Mouse (Mus musculus): ENCODE data around the gene Med12l.
A peak's percentile ranks its signal among the peaks of the same experiment; 100 is the strongest.

The Med12l gene

DNA sequence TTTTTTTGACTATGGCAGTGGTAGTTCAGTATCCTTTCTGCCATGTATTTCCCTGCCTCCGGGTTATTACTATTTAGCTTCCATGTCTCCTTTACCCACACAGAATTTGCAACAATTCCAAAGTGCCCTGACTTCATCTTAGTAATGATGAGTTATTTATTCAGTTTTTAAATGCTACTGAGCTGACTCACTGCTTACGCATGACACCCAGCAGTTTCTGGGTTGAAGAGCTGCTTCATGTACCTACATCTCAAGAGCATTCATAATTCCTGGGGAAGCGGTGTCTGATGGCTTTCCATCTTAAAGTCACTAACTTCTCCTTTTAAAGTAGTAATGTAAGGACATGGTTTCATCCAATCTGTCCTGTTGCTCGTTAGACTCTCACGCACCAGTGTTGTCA lies 299.3 kb downstream of the Med12l start:
- no peak for DNase-seq (ENCODE audit: low spot score in 2 of 2)

GRCm38 (mm10) chr3:59305518-59305917 lies 299.9 kb downstream of the Med12l start:
- no peak for DNase-seq (ENCODE audit: low spot score in 2 of 2)

GRCm38 (mm10) chr3:59312610-59313009 lies 307.0 kb downstream of the Med12l start:
- no peak for DNase-seq (ENCODE audit: low spot score in 2 of 2)

GRCm38 (mm10) chr3:59316077-59316476 lies 310.5 kb downstream of the Med12l start:
- DNase-seq (ENCODE audit: low spot score in 2 of 2): no peak

DNA sequence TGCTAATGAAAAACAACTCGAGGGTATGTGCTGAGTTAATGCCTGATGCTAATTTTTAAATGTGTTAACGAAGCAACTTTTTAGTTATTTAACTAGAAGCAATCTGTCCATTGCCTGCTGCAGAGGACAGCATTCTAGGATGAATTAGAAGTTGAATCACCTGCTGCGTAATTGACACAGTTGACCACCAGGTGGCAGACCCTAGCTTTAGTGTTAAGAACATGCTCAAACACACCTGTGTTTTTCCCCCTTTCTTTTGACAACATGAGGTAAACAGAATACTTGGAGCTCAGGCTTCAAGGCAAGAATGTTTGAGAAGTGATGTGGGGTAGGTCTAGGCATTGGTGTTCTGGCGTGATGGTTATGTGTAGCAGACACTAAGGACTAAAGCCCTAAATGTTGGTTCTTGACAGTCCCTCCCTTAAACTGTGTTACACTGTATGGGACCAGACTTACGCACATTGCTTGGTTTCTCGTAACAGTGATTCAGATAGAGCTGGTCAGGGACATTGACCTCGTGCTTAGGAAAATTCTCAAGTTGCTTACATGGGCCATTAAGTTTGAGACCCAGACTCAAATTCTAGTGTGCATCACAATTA lies 315.8 kb downstream of the Med12l start:
- peak in 1 of 2 experiments; percentile 34 for DNase-seq (ENCODE audit: low spot score in 2 of 2)

- DNase-seq (ENCODE audit: low spot score in 2 of 2): no peak
These were observed 322.9 kb downstream of the Med12l start for GRCm38 (mm10) chr3:59328526-59328925.

GRCm38 (mm10) chr3:59341647-59342427 lies 336.2 kb downstream of the Med12l start:
- no peak for DNase-seq (ENCODE audit: low spot score in 2 of 2)

GRCm38 (mm10) chr3:59343026-59343425 lies 337.4 kb downstream of the Med12l start:
- no peak for DNase-seq (ENCODE audit: low spot score in 2 of 2)

- no peak for DNase-seq (ENCODE audit: low spot score in 2 of 2)
These were observed 338.7 kb downstream of the Med12l start, which contains the start of gene Igsf10 for GRCm38 (mm10) chr3:59344065-59344905. Igsf10 (minus strand) TSS chr3:59344394.

DNA sequence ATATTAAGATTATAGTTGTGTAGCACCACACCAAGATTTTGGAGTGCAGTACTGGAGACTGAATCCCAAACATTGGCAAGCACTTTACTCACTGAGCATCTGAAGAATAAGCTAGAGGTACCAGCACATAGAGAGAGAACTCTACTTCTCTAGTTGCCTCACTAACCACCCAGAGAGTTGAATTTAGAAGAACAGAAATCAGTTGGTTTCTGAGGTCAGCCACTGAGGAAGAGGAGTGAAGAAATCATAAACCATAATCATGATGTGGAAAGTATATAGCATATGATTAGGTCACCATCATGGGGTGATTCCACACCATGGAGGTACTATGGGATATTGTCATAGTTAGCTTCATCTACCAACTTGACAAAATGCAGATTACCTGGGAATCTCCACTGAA lies 346.1 kb downstream of the Med12l start:
- DNase-seq (ENCODE audit: low spot score in 2 of 2): no peak

DNA sequence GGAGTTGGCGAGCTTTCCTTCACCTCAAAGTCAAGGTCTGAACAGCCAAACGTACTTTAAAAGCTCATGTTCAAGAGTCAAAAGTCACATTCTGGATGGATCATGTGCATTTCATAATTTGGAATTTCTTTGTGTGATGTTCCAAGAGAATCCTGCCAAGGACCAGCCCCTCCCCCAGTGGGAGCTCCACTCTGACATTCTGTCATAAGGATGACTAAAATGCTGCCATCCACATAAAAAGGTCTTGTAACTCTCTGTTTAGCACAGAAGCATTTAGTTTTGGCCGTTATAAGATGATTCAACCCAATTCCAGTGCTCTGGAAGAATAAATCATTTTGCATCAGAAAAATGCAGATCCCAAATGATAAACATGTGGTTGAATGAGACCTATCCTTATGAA lies 348.5 kb downstream of the Med12l start:
- DNase-seq (ENCODE audit: low spot score in 2 of 2): no peak

- DNase-seq (ENCODE audit: low spot score in 2 of 2): no peak
These were observed 354.5 kb downstream of the Med12l start for GRCm38 (mm10) chr3:59360102-59360501.

DNA sequence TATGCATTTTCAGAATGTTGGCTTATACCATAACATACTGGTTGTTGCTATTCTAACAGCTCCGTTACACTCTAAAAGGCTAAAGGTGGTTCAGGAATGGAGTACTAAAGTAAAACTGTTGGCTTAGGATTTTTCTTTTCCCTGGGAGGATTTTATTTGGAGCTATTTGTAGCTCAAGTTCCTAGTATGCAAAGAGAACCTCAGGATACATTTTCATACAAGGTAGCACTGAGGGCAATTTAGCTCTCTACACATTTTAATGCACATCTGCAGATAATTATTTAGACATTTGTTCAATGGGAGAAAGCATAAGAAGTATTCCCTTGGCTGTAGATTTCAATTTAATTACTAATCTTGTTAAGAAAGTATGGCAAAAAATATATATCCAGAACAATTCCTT lies 356.3 kb downstream of the Med12l start:
- no peak for DNase-seq (ENCODE audit: low spot score in 2 of 2)

Measured in spleen, postnatal 14 days (tissue).